Mouse (Mus musculus): ENCODE measurements around the gene Arl6ip5.
"Not testable (repeated sequence)": the region's sequence is repeated elsewhere in the genome, so short reads cannot be mapped to it uniquely, and the experiment has no call there.

Arl6ip5 gene

GRCm38 (mm10) chr6:97223566-97223965, 13.1 kb downstream of the Arl6ip5 start:
- in situ Hi-C loops (cut with MboI), result no loop called here

DNA sequence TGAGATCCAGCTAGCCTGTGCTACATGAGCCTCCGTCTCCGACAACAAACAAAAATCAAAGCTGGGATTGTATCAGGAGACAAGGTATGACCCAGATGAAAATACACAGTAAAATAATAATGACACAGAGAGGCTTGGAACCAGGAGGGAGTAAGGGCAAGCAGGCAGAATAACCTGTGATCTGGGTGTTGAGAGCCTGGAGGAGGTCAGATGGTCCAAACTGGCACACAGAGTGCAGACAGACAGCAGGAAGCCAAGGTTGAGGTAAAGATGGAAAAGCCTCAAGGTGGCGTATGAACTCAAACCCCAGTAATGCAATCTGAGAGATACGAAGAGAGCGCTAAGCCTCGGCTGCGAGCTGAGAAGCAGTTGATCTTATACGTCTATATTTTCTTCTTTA, 14.0 kb downstream of the Arl6ip5 start:
- in situ Hi-C loops (cut with MboI), result no loop called here

DNA sequence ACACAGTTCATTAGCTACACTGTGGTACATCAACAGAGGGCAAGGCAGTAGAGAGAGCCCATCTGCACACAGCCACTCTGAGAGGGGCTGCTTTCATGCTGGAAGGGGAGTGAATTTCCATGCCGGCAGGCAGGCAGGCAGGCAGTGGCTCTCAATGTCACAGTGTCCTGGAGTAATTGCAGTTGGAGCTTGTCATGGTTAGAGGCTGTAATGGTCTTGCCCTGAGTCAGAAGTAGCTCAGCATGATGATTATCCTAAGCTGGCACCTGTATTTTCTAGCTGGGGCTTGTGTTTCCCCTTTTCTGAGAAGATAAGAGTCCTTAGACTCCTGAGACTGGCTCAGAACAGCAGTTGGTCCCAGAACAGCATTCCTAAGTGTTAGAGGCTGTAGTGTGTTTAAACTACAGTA, 15.6 kb downstream of the Arl6ip5 start:
- in situ Hi-C loops (cut with MboI), result no loop called here

GRCm38 (mm10) chr6:97227067-97227847, 16.8 kb downstream of the Arl6ip5 start:
- in situ Hi-C loops (cut with MboI), result no loop called here

DNA sequence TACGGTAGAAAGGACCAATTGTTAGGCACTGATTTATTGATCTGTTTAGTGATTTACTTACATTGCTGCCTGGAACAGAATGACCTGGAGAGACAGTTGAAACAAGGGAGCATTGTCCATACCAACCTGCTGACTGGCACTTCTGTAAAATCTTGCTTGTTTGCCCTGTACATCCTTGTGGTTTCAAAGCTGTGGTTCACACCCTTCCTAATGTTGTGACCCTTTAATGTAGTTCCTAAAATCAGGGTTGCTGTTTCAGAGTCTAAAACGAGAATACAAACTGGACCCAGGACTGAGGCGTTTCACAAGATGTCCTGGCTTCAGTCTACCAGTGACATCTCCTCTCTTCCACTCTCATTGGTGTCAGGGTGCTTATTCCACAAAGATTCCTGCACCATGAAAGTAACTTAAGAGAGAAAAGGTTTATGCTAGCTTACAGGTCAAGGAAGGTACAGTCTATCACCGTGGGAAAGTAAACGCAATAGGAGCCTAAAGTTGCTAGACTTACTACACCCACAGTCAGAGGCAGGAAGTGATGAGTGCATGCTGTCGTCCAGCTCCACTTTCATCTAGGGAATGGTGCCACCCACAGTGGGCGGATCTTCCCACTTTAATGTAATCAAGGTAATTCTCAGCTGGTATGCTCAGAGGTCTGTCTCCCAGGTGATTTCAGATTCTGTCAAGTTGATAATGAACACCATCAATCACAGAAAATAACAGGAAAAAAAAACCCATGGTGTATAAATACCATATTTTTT, 24.6 kb downstream of the Arl6ip5 start:
- in situ Hi-C loops (cut with MboI), result no loop called here

DNA sequence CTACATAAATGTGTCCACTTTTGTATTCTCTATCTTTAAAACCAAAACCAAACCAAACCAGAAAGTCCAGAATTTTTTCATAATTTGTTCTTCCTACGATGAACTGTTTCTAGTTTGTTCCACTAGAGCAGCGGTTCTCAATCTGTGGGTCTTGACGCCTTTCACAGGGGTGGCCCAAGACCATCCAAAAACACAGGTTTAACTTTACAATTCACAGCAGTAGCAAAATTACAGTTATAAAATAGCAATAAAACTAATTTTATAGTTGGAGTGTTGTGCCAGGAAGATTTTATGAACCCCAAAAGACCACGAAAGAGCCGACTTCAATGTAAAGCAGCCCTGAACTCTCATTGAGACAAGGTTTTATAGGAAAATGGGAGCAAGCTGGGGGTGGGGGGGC, 25.6 kb downstream of the Arl6ip5 start:
- in situ Hi-C loops (cut with MboI), result no loop called here

- in situ Hi-C loops (cut with MboI), result no loop called here
These were observed 28.9 kb downstream of the Arl6ip5 start for GRCm38 (mm10) chr6:97239360-97239759.

GRCm38 (mm10) chr6:97240092-97240491, 29.6 kb downstream of the Arl6ip5 start:
- in situ Hi-C loops (cut with MboI), result no loop called here

DNA sequence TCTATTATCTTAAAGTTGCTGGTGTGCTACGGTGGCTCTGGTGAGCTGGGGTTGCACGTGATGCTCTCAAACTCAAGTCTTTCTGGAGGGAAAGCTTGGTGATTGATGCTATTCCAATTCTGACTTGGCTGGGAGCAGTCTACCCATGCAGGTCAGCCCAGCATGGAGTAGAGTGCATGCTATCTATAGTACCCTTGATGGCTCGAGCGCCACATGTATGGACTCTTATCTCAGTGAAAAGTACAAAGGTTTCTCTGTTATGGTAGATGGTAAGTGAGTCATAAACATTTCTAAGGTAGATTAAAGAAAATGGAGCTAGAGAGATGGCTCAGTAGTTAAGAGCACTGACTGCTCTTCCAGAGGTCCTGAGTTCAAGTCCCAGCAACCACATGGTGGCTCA, 32.0 kb downstream of the Arl6ip5 start:
- in situ Hi-C loops (cut with MboI), result no loop called here

DNA sequence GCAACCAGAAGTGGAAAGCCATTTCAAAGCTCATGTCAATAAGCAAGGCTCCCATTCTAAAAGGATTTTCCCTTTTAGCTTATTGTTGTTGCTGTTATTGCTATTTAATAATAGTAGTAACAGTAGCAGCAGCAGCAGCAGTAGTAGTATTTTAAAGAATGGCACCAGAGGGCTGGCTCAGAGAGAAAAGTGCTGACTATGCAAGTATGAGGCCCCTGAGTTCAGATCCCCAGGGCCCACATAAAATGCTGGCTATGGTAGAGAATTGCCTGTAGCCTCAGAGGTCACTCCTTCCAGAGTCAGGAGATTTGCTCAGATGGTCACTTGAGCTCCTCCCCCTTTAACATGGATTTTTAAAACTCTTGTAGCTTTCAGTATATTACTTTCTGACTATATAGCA, 34.7 kb downstream of the Arl6ip5 start:
- in situ Hi-C loops (cut with MboI), result no loop called here

DNA sequence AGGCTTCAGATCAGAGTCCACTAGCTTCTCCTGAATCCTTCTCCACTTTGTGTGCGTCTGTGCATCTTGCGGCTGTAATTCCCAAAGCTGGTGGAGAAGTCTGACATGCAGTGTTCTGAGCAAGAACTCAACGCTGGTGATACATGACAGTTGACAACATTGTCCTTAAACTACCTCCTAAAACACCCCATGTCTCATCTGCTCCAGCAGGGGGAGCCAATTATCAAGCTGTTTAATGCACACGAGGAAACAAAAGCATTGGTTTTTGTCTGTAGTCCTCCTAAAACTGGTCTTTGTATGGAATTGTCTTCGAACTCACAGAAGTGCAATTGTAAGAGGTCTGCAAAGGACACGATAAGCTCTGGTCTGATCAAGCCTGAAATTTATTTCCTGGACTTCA, 40.5 kb downstream of the Arl6ip5 start:
- in situ Hi-C loops (cut with MboI), result no loop called here

DNA sequence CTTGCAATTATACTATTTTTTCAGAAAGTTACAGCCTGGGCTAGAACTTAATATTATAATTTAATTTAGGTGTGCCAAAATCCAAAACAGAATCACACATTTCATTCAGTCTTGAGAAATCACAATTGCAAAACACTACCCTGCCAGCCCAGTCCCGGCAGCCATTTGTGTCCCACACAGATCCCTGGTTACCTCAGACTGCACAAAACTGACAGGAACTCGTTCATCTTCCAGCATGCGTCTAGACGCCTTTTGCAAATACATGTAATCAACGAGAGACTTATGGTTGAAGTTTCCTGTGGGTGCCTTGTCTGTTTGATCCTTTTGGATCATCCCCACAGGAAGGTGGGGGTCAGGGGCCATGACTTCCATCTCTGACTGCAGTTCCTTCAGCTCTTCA, 41.6 kb downstream of the Arl6ip5 start:
- in situ Hi-C loops (cut with MboI), result no loop called here

- in situ Hi-C loops (cut with MboI), result no loop called here
These were observed 42.3 kb downstream of the Arl6ip5 start, which contains the start of gene Lmod3 for GRCm38 (mm10) chr6:97252711-97253221. Gene Lmod3 (minus strand): TSS chr6:97252759.

GRCm38 (mm10) chr6:97258489-97258888, 48.0 kb downstream of the Arl6ip5 start:
- in situ Hi-C loops (cut with MboI), result no loop called here

- in situ Hi-C loops (cut with MboI), result not testable (repeated sequence)
These were observed 49.4 kb downstream of the Arl6ip5 start for GRCm38 (mm10) chr6:97259926-97260325.

- in situ Hi-C loops (cut with MboI), result no loop called here
These were observed 51.7 kb downstream of the Arl6ip5 start for GRCm38 (mm10) chr6:97262229-97262628.

DNA sequence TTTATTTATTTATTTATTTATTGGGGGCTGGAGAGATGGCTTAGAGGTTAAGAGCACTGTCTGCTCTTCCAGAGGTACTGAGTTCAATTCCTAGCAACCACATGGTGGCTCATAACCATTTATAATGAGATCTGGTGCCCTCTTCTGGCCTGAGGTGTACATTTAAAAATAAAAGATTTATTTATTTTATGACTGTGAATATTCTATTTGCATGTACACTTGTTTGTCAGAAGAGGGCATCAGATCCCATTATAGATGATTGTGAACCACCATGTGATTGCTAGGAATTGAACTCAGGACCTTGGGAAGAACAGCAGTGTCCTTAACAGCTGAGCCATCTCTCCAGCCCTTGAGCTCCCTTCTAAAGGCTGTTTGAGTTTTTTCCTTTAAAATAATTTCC, 53.3 kb downstream of the Arl6ip5 start:
- in situ Hi-C loops (cut with MboI), result not testable (repeated sequence)

GRCm38 (mm10) chr6:97265240-97265639, 54.8 kb downstream of the Arl6ip5 start:
- in situ Hi-C loops (cut with MboI), result no loop called here

DNA sequence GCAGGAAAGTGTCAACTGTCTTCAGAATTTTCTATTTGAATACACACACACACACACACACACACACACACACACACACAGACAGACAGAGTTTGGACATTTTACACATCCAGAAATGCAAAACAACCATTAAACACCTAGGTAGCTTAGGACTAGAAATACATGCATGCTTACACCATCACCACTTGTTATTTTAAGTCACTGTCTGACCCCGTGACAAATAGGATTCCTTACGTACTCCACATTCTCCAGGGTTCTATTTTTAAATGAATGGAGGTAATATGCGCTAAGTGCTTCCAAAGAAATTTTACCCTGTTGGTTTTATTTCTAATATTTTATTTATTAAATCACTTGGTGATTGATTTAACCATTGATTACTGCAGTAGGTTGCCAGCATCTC, 55.2 kb downstream of the Arl6ip5 start:
- in situ Hi-C loops (cut with MboI), result no loop called here

- in situ Hi-C loops (cut with MboI), result no loop called here
These were observed 56.2 kb downstream of the Arl6ip5 start for GRCm38 (mm10) chr6:97266661-97267060.

- in situ Hi-C loops (cut with MboI), result no loop called here
These were observed 56.6 kb downstream of the Arl6ip5 start for GRCm38 (mm10) chr6:97267132-97267531.

GRCm38 (mm10) chr6:97269596-97269995, 59.1 kb downstream of the Arl6ip5 start:
- in situ Hi-C loops (cut with MboI), result no loop called here

- in situ Hi-C loops (cut with MboI), result no loop called here
These were observed 61.9 kb downstream of the Arl6ip5 start for GRCm38 (mm10) chr6:97272349-97272748.
